Mouse (Mus musculus) natural killer cell, adult 2 months (primary cell): ENCODE data around the gene Disp3.

Experiments used
- DNase-seq, 2 experiments: peaks; one replicate each; pipeline ENCODE4 v3.0.0; 2022; ENCODE audit warnings: low spot score in 2 of 2

The Disp3 gene

DNA sequence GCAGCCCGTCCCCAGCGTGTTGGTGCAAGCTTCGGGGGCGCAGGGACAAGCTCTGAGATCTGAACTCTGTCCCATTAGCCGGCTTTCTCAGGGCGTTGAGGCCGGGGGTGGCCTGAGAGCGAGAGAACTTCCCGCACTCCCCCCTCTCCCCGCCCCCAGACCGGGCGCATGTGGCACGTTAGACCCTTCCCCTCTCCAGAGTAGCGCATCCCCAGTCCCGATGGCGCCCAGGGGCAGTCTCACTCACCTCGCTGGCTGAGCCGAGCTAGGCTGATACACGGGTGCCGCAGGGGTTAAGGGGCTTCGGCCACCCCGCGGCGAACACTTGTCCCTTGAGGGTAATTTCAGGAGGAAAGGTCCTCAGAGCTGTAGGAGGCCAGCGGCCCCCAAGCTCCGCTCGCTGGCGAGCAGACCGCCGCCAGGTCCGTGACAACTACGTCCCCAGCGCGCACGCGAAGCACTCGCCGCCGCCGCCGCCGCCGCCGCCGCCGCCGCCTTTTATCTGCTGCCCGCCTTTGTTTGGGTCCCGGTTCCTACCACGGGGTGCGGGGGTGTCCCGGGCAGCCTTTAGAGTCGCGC is at the start of gene Disp3:
Disp3 (minus strand) TSS at position 490 of the 579 bp plus-strand sequence.
- DNase-seq = no peak

DNA sequence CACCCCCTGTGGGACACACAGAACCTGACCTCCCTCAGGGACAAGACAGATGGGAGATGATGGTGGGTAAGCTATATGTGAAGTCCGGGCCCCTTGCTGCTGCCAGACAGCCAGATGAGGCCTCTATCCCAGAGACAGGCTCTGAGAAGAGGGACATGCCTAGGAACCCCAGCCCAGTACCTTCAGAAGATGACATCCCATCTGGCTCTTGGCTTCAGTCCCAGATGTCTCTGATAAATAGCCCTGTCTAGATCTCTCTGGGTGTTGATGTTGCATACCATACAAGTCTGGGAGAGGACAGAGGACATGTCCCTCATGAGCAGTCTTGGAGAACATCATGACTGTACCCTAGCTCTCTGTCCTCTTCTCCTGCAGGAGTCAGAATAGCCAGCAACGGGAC is 42.5 kb upstream of the Disp3 start:
- no peak for DNase-seq

DNA sequence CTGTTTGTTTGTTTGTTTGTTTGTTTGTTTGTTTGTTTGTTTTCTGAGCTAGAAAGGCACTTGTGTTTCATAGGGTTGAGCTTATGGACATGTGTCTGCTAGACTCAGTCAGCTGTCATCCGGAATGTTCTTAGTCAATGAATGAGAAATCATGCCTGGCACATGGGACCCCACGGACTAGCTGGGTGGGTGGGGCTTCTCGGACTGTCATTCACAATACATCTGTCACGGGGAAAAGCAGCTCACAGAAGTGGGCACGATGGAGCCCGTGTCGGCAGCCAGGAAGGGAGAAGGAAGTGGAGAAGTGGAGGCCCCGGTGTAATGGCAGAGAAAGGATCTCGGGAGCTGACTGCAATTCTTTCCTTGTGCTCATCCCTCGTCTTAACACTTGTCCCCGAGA is 41.7 kb upstream of the Disp3 start:
- no peak for DNase-seq

DNA sequence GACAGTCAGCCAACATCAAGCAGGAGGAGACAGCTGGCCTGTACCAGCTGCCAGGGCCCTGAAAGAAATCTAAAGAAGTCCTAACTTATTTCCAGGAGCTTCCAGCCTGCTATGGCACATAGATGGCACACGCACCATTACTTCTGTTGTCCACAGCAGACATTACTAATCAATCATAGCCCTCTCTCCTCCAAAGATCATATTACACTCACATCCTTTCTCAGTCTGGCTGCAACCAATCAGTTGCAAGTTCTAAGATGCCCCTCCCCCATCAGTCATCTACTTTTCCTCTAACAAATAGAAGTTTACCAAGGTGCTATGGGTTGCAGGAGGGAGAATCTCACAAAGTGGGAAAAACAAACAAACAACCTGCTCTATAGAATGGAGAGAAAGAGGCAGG is 40.5 kb upstream of the Disp3 start:
- no peak for DNase-seq

DNA sequence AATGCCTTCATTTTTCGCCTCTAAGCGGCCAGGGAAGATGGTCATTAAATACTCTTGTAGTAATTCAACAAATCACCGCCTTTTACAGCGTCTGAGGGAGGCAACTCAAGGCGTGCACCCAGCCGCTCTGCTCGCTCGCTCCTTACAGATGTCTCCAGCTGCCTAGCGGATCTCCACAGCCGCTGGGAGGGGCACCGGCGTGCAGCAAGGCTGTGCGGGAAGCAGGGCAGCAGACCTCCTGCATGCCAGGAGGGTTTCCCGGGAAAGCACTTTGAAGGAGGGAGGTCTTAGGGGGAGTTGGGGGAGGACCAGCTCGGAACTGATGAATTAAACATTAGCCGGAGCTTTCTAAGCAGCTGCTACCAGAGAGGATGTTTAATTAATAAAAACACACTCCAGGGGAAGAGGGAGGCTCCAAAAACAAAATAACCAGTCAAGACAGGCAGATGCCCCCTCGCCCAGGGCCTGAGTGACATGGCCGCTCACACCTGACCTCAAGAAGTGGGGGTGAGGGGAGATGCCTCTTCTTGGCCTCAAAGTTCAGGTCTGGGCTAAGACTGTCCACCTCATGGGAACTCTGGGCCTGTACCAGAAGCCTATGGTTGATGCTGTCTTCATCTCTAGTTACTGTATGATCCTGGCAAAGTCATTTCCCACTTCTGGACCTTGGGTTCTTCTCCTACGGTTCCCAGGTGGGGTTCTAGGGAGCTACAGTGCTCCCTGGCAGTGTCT is 39.7 kb upstream of the Disp3 start:
- no peak for DNase-seq

DNA sequence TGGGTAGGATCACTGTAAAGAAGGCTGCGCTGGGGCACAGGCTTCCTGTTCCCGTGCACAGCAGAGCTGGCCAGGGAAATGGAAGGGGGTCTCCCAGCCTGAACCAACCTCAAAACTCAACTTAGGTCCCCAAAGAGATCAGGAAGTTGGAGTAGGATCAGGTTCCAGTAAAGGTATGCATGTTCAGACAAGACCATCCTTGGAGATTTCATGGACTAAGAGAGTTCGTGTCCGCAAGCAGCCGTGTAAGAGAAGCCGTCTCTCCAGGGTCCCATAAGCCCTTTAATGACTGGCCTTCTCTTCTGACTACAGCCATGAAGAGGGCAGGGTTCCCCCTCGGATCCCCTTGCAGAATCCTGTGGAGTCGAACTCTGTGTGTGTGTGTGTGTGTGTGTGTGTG is 39.0 kb upstream of the Disp3 start:
- DNase-seq = no peak

DNA sequence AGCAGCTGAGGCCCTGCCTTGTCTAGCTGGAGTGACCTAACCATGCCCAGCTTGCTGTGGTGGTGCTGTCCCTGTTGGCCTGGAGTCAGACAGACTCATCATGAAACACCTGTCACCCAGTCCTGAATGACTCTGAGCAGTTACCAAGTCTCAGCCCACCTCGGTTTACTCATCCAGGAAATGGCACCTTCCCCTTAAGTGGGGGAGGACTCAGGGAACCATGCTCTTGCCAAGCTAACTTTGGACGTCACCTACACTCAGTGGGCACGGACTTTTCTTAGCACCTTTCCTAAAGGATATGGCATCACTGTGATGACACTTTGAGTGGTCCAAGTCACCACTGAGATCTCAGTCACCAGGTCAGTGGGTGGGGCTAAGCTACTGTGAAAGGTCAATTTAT is 38.2 kb upstream of the Disp3 start:
- DNase-seq = no peak

DNA sequence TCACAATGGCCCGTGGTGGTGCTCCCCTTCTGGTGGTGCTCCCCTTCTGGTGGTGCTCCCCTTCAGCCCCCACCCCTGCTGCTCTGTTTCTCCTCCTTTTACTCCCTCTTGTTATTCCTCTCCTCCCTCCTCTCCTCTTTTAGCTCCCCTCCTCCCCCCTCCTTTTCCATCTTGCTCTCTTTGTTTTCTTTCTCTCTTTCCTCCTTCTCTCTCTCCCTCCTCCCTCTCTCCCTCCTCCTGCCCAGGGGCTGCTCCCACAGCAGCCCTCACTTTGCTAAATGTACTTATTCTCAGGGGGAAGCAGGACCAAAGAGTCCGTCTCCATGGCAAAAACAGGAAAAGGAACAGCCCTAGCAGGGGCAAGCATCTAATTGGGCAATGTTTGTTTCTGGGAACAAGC is 37.3 kb upstream of the Disp3 start:
- DNase-seq = no peak

DNA sequence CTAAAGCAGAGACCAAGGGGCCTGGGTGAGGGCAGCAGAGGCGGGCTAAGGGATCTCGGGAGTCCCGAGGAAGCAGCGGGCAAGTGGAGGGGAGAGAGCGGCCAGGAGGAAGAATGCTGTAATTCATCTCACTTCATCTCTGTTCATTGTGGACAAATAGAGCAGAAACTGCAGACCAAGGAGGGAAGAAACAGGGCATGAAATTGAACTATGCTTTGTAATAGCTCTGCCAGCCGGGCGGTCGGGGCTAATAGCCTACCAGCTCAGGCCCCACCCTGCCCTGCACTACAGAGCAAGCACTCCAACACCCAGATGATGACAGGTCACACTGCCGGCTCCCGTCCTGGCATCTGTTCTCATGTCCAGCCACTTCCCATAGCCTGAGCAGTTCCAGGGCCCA is 34.4 kb upstream of the Disp3 start:
- DNase-seq = no peak

DNA sequence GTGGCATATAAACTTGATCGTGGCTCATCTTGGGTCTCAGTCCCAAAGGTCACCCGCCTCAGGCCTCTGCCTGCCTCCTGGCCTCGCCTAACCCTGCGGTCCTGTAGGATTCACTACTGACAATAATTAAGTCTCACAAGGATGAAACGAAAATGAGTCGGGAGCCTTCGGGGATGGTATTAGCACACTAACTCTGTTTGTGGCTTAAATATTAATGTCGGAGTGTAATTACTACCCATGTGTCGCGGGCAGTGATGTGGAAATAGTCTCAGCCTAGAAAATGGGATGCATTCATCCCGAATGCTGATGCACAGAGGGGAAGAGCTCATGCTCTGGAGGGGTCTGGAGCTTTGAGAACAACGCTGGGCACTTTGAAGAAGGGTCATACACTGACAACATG is 31.6 kb upstream of the Disp3 start:
- DNase-seq = no peak

DNA sequence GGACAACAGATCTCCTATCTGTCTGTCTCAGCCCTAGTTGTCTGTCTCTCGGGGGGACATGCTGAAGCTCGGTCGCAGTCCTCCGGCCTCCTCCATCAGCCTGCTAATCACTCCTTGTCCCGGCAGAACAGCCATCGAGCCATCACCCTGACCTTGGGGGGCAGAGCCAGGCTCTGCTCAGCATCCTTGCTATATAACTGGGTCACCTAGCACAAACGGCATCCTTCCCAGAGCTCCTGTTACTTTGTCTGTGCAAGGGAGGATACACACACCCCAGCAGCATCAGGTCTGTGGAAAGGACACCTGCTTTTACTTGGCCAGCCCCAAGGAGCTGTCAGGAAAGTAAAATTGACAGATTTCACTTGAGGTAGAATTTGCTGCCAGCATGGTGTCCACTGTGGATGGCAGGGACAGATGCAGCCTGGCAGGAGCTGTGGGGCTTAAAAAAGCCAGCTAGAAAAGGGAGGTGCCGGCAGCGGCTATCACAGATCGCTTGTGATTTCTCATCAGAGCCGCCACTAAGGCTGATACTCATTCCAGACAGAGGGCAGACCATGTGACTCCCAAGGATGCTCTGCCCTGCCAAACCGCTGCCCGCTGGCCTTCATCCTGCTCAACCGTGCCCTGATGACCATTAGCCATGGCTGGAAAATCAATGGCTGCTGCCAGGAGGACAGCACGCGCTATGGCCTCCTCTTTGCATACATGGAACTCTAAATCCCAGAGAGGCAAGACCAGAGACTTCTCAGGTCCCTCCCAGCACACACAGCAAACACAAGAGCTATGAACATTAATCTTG is 27.8 kb upstream of the Disp3 start:
- no peak for DNase-seq

DNA sequence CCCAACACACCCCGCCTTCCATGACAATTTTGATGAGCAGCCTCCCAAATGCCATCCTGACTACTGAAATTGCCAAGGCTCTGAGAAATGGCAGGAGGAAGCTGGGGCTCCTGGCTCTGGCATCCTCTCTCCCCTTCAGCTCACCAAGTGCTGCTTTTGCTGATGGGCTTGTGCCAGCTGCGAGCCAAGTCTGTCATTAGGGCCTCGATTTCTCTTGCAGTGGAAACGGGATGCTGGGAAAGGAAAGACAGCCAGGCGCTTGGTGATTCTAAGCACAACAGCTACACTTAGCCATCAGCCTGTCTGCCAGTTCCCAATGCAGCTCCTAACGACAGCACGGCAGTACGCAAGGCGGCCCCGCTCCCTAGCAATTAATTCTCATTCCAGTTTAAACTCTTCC is 26.6 kb upstream of the Disp3 start:
- DNase-seq = no peak

DNA sequence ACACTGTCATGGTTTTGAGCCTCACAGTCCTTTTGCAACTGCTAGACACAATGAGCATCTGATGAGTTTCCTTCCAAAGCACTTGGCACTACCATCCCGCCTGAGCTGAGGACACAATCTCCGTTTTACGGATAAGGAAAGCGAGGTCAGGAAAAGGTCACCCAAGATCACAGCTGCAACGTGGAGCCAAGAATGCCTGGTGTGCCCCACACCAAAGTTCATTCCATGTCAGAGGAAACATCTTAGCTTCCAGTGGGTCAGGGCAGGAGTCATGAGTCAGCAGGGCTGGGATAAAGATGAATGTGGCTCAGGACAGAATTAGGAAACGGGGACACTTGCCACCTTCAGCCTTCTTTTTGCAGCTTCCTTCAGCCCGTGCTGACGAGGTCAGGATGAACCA is 25.8 kb upstream of the Disp3 start:
- DNase-seq = no peak

DNA sequence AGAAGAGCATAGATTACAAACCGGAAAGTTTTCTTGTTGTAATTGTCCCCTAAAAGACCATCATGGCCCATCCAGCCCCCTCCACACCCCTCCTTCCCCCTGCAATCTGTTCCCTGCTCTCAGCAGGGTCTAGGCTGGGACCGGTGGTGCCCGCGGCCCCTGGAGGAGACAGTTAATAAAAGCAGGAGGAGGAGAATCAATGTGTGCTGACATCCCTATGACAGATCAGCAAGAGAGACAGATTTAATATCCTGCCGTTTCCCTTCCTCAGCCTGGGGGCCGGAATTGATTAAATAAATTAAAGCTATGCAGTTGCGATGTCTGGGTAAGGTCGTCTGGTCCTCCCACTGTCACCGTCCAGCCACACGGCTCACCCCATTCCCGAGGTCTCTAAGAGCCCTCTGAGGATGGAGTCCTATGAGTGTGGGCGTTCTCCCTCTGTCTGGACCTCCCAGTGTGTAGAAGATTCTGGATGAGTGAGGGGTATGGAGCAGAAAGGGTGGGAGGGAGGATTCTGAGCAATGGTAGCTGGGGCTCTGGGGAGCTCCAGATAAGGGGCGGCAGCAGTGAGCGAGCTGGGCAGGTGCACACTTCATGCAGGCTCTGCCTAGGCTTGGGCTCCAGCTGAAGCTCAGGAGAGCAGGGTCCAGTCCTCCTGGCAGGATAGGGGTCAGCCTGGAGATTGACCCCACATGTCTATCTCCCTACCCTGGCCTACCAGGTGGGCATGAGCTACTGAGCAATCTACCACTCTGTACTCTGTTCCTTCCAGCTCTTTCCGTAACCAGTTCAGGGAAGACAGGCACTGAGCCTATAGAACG is 24.7 kb upstream of the Disp3 start:
- no peak for DNase-seq

DNA sequence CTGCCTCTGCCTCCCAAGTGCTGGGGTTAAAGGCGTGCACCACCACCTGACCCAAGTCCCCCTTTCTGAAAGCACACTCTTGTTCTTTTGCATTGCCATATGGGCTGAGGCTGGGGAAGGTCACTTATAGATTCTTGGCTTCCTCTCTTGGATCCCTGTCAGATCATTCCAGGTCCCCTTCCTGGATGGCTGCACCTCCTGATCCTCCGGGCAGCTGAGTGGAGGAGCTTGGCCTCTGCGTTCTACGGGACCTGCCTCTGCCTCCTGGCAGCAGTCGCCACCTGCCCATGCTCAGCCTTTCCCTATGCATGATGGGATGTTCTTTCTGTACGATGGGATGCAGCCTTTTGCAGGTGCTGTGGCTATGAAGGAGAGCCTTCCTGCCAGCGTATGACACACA is 23.1 kb upstream of the Disp3 start:
- DNase-seq = no peak

DNA sequence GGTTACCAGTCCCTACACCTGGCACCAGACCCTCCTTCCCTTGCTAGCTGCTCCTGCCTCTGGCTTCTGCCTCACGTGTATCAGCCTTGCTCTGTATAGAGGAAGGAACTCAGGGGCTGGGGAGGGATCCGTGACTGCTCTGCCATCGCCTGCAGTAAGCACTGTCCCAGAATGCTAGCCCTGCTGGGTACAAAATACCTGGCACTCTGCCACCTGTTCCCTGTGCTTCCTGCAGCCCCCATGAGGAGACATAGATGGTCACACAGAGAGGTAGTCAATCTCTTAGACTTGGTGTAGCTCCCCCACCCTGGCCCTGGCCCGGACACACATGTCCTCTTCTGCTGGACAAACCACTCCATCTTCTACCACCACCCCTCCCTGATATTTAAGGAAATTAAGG is 22.4 kb upstream of the Disp3 start:
- no peak for DNase-seq

DNA sequence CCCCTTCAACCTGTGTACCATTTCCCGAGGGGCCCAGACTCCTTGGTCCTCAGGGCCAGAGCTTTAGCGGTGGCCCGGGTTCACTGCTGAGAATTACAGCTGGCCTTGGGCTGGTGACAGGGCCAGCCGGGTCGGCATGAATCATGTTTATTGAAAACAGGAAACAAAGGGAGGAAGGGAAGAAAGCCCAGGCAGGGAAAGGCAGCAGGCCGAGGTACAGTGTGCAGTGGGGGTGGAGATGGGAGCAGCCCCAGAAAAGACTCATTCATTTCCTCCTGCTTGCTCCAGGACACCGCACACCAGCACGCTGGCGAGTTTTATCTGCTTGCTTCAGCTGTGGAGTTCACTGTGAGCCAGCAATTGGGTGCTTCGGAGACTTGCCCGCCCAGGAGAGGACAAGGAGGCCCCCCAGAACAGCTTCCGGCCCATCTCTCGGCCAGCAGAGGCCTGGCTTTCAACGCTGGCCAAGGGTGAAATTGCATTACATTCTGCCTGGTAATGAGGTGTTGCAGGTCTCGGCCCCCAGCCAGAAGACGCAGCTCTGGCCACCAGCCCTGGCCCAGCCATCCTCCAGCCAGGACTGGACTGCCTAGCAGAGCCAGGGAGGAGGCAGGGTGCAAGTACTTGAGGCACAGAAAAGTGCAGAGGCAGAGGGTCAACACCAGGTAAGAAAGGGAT is 18.8 kb upstream of the Disp3 start:
- DNase-seq = no peak

DNA sequence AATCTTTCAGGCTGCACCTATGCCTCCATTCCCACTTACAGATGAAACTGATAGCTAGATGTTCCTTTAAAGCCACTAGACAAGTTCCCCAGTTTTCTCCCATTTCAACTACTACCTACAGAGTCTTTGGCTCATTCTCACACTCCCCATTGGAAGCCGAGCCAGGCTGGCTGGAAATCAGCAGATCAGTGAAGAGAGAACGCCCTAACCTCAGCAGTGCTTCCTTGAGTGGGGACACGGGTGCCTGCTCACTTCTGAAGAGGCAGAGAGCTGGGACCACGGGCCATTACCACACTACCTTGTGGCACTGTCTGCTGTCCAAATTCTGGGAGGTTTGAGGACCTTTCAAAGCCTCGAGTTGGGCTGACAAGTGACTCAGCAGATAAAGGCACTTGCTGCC is 11.0 kb upstream of the Disp3 start:
- no peak for DNase-seq

DNA sequence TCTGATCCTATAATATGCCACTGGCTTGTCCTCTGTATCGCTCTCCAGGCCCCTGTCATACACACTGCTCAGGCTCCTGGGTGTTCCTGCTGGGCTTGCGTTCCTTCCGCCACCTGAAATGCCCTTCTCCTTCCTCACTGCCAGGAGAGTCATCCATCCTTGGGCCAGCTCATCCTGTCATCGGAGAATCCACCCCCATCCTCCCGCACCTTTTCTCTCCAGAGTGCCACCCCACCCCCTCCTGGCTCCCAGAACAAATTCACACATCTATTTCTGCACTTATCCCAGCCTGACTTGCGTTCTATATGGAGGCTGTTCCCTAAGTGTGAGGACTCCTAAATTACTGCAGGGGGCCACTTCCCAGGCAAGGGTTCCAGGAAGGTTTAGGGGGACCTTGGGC is 9.9 kb upstream of the Disp3 start:
- DNase-seq = no peak

DNA sequence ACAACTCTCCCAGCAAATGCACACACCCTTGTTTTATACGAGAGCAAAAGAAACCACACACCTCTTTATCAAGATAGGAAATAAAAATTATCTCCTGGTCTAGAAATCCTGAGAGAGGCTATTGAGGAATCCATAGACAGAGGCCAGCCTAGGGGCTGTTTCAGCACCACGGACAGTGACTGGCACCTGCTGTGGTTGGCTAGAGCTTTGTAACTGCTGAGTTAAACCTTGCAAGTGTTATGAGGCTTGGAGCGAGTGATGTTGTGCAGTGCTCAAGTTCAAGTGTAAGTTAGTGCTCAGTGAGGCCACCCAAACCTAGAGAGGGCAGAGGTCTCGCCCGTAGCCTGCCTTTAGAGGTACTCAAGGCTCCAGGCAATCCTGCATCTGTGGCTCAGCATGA is 5.6 kb upstream of the Disp3 start:
- DNase-seq = no peak

DNA sequence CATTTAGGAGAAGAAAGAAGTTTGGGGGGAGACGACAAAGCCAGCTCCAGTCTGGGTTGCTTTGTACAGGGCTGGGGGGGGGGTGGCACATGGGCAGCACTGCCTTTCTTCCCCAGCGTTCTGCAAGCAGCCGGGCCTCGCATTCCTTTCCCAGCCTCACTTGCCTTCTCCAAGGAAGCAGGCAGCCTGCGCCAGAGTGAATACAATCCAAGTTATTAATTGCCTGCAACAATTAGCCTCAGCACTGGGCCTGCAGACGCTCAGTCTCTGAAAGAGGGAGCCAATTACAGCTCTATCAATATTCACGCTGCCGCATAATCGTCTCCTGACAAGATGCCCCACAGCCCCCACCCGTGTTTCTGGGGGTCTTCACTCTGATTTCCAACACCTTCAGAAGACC is 4.1 kb upstream of the Disp3 start:
- DNase-seq = no peak

DNA sequence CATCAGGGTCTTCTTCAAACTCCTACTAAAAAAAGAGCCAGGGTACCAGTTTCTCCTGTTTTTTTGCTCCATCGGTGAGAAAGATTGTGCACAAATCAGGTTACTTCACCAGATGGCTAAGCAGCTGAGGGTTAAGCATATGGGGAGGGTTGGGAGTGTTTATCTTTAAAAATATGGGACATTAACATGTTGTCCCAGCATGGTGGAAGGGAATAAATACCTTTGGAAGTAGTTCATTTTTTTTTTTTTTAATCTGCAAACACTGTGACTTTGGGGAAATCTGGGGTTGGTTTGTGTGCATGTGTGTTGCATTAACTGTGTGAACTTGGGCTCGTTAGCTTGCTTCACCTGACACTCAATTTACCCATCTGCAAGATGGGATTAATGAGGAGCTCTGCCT is 3.3 kb upstream of the Disp3 start:
- no peak for DNase-seq
